Mouse (Mus musculus) gastrocnemius, postnatal 4 days (tissue): ENCODE results near the gene Gm9125. TPM values are rescaled to one million over a fixed set of nuclear protein-coding genes. Genes with fewer than 3 reads are reported as not detected.
"Not testable (repeated sequence)": the region's sequence is repeated elsewhere in the genome, so short reads cannot be mapped to it uniquely, and the experiment has no call there.

Experiments used
- DNase-seq, 2 experiments: peaks; one replicate each; pipeline ENCODE4 v3.0.0; 2021 to 2022; ENCODE audit warnings: low spot score in 2 of 2, mixed read lengths in 2 of 2
- long read RNA-seq, 2 experiments: library from polyadenylated mRNA; stranded (forward); transcript quantifications; one replicate each; pipeline ENCODE4 v2.0.0; 2021
- total RNA-seq, 2 experiments: library from RNA; stranded (reverse); gene quantifications; 2 replicates each; pipeline ENCODE4 v1.2.3; 2021

The Gm9125 gene
- not detected for total RNA-seq
- long read RNA-seq, experiment 1, result 0 reads
- long read RNA-seq, experiment 2, result 0 reads

GRCm38 (mm10) chr3:94054785-94055184, at the start of gene Gm9125:
TSS of gene Gm9125 (minus strand) at chr3:94054885.
- DNase-seq, result not testable (repeated sequence)

- not testable (repeated sequence) for DNase-seq
These were observed 17.9 kb upstream of the Gm9125 start, which contains the start of gene Gm10697 for GRCm38 (mm10) chr3:94072544-94072943. TSS of gene Gm10697 (minus strand) at chr3:94072644.

GRCm38 (mm10) chr3:94049566-94050121, 5.0 kb downstream of the Gm9125 start:
- DNase-seq, result not testable (repeated sequence)

GRCm38 (mm10) chr3:94038241-94038640, 16.4 kb downstream of the Gm9125 start:
- DNase-seq, result not testable (repeated sequence)

GRCm38 (mm10) chr3:94034400-94034799, 20.3 kb downstream of the Gm9125 start:
- DNase-seq, result not testable (repeated sequence)

Other genes starting within 250 kb of the Gm9125 start
- not detected for gene Tdpoz3, start 228.9 kb downstream of the Gm9125 start, total RNA-seq
- not detected for gene Gm9117, start 111.3 kb downstream of the Gm9125 start, total RNA-seq
- gene Tdpoz5, start 93.6 kb downstream of the Gm9125 start, total RNA-seq, result not detected
- not detected for gene Gm10697, start 17.8 kb upstream of the Gm9125 start, total RNA-seq
- not detected for gene Gm10696, start 123.3 kb upstream of the Gm9125 start, total RNA-seq
- gene Gm5286, start 141.8 kb upstream of the Gm9125 start, total RNA-seq, result not detected
- gene Gm4778, start 209.2 kb upstream of the Gm9125 start, total RNA-seq, result not detected